Mouse (Mus musculus) intestine, embryonic 14.5 days (tissue): ENCODE data around the gene St14. TPM values are rescaled to one million over a fixed set of nuclear protein-coding genes. Genes with fewer than 3 reads are reported as not detected.

Experiments used
- ATAC-seq: fragments of 200-750 bp; cut with Nextera tagmentation; replicated peaks from 2 replicates; pipeline ENCODE4 v1.8.0; 2017; ENCODE audit warnings: low read depth, moderate number of reproducible peaks, moderate TSS enrichment, moderate library complexity; ENCODE audit not compliant: low FRiP score, low TSS enrichment
- DNase-seq: peaks from one replicate; pipeline ENCODE4 v3.0.0-alpha.2; 2018; ENCODE audit warnings: low spot score
- H3K27ac ChIP-seq: fragments of 300-500 bp; sonication (generic); 2 replicates; pipeline ENCODE4 v1.5.1; 2014; ENCODE audit warnings: low read depth, mild to moderate bottlenecking, control low read depth
- H3K27me3 ChIP-seq: fragments of 300-500 bp; sonication (generic); replicated peaks from 2 replicates; pipeline ENCODE4 v1.6.1; 2014; ENCODE audit warnings: low read length, control low read depth; ENCODE audit not compliant: control insufficient read depth, insufficient read depth
- H3K36me3 ChIP-seq: fragments of 300-500 bp; sonication (generic); 2 replicates; pipeline ENCODE4 v1.6.1; 2014; ENCODE audit warnings: low read length, control low read depth; ENCODE audit not compliant: control insufficient read depth, insufficient read depth
- H3K4me1 ChIP-seq: fragments of 300-500 bp; sonication (generic); replicated peaks from 2 replicates; pipeline ENCODE4 v1.6.1; 2014; ENCODE audit warnings: low read length, control low read depth, mixed read lengths; ENCODE audit not compliant: control insufficient read depth, insufficient read depth
- H3K4me2 ChIP-seq: fragments of 300-500 bp; sonication (generic); 2 replicates; pipeline ENCODE4 v1.6.1; 2014; ENCODE audit warnings: low read length
- H3K4me3 ChIP-seq: fragments of 300-500 bp; sonication (generic); 2 replicates; pipeline ENCODE4 v1.5.1; 2014; ENCODE audit warnings: low read depth, low read length, control low read depth, mixed read lengths
- H3K9ac ChIP-seq: fragments of 300-500 bp; sonication (generic); 2 replicates; pipeline ENCODE4 v1.6.1; 2014; ENCODE audit warnings: mild to moderate bottlenecking, low read length
- H3K9me3 ChIP-seq: fragments of 300-500 bp; sonication (generic); 2 replicates; pipeline ENCODE4 v1.6.1; 2016; ENCODE audit warnings: low read length, control low read depth; ENCODE audit not compliant: control insufficient read depth
- WGBS: fragments of 180-500 bp; shearing (Covaris S2); extraction: QIAGEN DNeasy Blood & Tissue Kit; methylation state at CpG from one replicate; pipeline ENCODE4 v1.1.7; 2014; 5-methylcytosine and 5-hydroxymethylcytosine counted together
- polyA plus RNA-seq: library from polyadenylated mRNA; unstranded; fragments of >200 nt; fragmentation: Nextera tagmentation; extraction: Ambion mirVana; gene quantifications from 2 replicates; pipeline ENCODE4 v1.2.1, GENCODE M21; 2014

Gene St14
- polyA plus RNA-seq, 1 experiment from 2014 or later = 60.8 TPM

GRCm38 (mm10) chr9:31092111-31092832 is 39.4 kb downstream of the St14 start:
- Histone ChIP-seq H3K4me2 (no peak overlapping the region), H3K36me3 (no peaks in the 10 kb centered on the region), H3K9me3 (no peaks in the 10 kb centered on the region), H3K9ac (no peak overlapping the region), H3K27me3 (no peaks in the 10 kb centered on the region), H3K4me1 (no peaks in the 10 kb centered on the region), H3K27ac (no peak overlapping the region), H3K4me3 (no peak overlapping the region)
- DNase-seq (no peak), ATAC-seq (no peak)
- WGBS = 86% methylated on average over 18 of the region's 18 CpGs

- DNase-seq (peak; percentile 40), ATAC-seq (no peak)
- Histone ChIP-seq H3K4me3 (no peak overlapping the region), H3K9me3 (no peaks in the 10 kb centered on the region), H3K27me3 (no peaks in the 10 kb centered on the region), H3K36me3 (no peaks in the 10 kb centered on the region), H3K4me1 (no peaks in the 10 kb centered on the region), H3K27ac (no peak overlapping the region), H3K9ac (no peak overlapping the region), H3K4me2 (no peak overlapping the region)
- 95% methylated on average over 10 of the region's 10 CpGs for WGBS
These were observed 40.5 kb downstream of the St14 start for GRCm38 (mm10) chr9:31091162-31091581.

GRCm38 (mm10) chr9:31090081-31091023 is 41.3 kb downstream of the St14 start:
- no peak overlapping the region for H3K27ac ChIP-seq
- H3K9ac ChIP-seq = no peak overlapping the region
- no peaks in the 10 kb centered on the region for H3K36me3 ChIP-seq
- H3K27me3 ChIP-seq = no peaks in the 10 kb centered on the region
- 77% methylated on average over 28 of the region's 29 CpGs for WGBS
- no peak overlapping the region for H3K4me2 ChIP-seq
- no peaks in the 10 kb centered on the region for H3K4me1 ChIP-seq
- no peaks in the 10 kb centered on the region for H3K9me3 ChIP-seq
- DNase-seq = peak; percentile 47
- no peak overlapping the region for H3K4me3 ChIP-seq
- no peak for ATAC-seq

GRCm38 (mm10) chr9:31089541-31089940 is 42.1 kb downstream of the St14 start:
- ATAC-seq (no peak), DNase-seq (peak; percentile 32)
- H3K4me1 ChIP-seq = no peaks in the 10 kb centered on the region
- H3K27ac ChIP-seq = no peak overlapping the region
- H3K4me3 ChIP-seq = no peak overlapping the region
- 84% methylated on average over 9 of the region's 9 CpGs for WGBS
- no peak overlapping the region for H3K9ac ChIP-seq
- no peak overlapping the region for H3K4me2 ChIP-seq
- H3K27me3 ChIP-seq = no peaks in the 10 kb centered on the region
- H3K9me3 ChIP-seq = no peaks in the 10 kb centered on the region
- H3K36me3 ChIP-seq = no peaks in the 10 kb centered on the region

GRCm38 (mm10) chr9:31088883-31089282 is 42.8 kb downstream of the St14 start:
- H3K27ac ChIP-seq = no peak overlapping the region
- H3K9me3 ChIP-seq = no peaks in the 10 kb centered on the region
- ATAC-seq = no peak
- DNase-seq = peak; percentile 46
- no peaks in the 10 kb centered on the region for H3K4me1 ChIP-seq
- WGBS = 82% methylated on average over 4 of the region's 4 CpGs
- no peaks in the 10 kb centered on the region for H3K27me3 ChIP-seq
- no peaks in the 10 kb centered on the region for H3K36me3 ChIP-seq
- no peak overlapping the region for H3K4me2 ChIP-seq
- H3K9ac ChIP-seq = no peak overlapping the region
- no peak overlapping the region for H3K4me3 ChIP-seq

GRCm38 (mm10) chr9:31088116-31088515 is 43.5 kb downstream of the St14 start:
- no peak overlapping the region for H3K9ac ChIP-seq
- no peak overlapping the region for H3K4me2 ChIP-seq
- H3K27me3 ChIP-seq = no peaks in the 10 kb centered on the region
- no peaks in the 10 kb centered on the region for H3K36me3 ChIP-seq
- no peak overlapping the region for H3K27ac ChIP-seq
- no peak overlapping the region for H3K4me3 ChIP-seq
- ATAC-seq = no peak
- no peak for DNase-seq
- 65% methylated on average over 3 of the region's 3 CpGs for WGBS
- H3K4me1 ChIP-seq = no peaks in the 10 kb centered on the region
- H3K9me3 ChIP-seq = no peaks in the 10 kb centered on the region

GRCm38 (mm10) chr9:31087466-31087865 is 44.2 kb downstream of the St14 start:
- Histone ChIP-seq H3K27me3 (no peaks in the 10 kb centered on the region), H3K9me3 (no peaks in the 10 kb centered on the region), H3K27ac (no peak overlapping the region), H3K9ac (no peak overlapping the region), H3K4me3 (no peak overlapping the region), H3K4me2 (no peak overlapping the region), H3K36me3 (no peaks in the 10 kb centered on the region), H3K4me1 (no peaks in the 10 kb centered on the region)
- ATAC-seq = no peak
- 75% methylated on average over 4 of the region's 4 CpGs for WGBS
- peak; percentile 47 for DNase-seq

GRCm38 (mm10) chr9:31086754-31087145 is 44.9 kb downstream of the St14 start:
- DNase-seq = no peak
- Histone ChIP-seq H3K9ac (no peak overlapping the region), H3K4me3 (no peak overlapping the region), H3K36me3 (no peaks in the 10 kb centered on the region), H3K4me1 (no peaks in the 10 kb centered on the region), H3K4me2 (no peak overlapping the region), H3K27me3 (no peaks in the 10 kb centered on the region), H3K27ac (no peak overlapping the region), H3K9me3 (no peaks in the 10 kb centered on the region)
- no peak for ATAC-seq
- WGBS = 78% methylated on average over 7 of the region's 7 CpGs
